Mouse (Mus musculus) CH12.LX (cell line): ENCODE results near the gene Ttc34.

Experiments
- EP300 ChIP-seq: IDR thresholded peaks from 2 replicates; pipeline ENCODE4 v1.6.1; 2011; ENCODE audit warnings: low read length, improper control_type of control experiment
- MAFK ChIP-seq: IDR thresholded peaks from 2 replicates; pipeline ENCODE4 v1.6.1; 2011; ENCODE audit warnings: low read length, improper control_type of control experiment; ENCODE audit not compliant: insufficient replicate concordance
- MEF2A ChIP-seq: IDR thresholded peaks from 2 replicates; pipeline ENCODE4 v1.6.1; 2014; ENCODE audit warnings: low read depth, mild to moderate bottlenecking, inconsistent platforms, low read length, improper control_type of control experiment, borderline replicate concordance
- POLR2A ChIP-seq: IDR thresholded peaks from 2 replicates; pipeline ENCODE4 v1.6.1; 2011; ENCODE audit warnings: low read depth, mild to moderate bottlenecking, improper control_type of control experiment, low read length
- USF1 ChIP-seq: IDR thresholded peaks from 2 replicates; pipeline ENCODE4 v1.6.1; 2014; ENCODE audit warnings: low read depth, mild to moderate bottlenecking, inconsistent platforms, low read length, improper control_type of control experiment

DNA sequence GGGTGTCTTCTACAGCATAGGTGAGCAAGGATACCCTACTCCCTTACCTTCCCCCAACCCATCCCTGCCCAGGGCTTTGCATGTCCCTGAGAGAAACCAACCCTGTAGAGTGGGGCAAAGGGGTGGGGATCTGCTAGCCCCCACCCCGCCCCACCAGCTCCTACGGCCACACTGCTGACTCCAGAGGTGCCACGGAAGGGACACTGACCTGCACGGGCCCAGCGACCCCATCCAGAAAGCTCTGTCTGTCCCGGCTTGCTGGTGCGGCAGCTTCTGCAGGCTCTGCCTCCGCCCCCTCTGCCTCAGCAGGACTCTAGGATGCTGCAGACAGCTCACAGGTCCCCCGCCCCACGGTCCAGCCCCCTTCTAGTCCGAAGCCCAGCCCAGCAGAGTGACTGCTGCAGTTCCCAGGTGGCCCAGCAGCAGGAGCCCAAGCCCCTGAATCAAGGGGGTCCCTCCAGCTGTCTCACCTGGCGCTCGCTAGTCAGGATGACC, 34.5 kb downstream of the Ttc34 start:
- TF ChIP-seq MEF2A, result no peak
- no peak for TF ChIP-seq MAFK
- no peak for TF ChIP-seq USF1
- TF ChIP-seq POLR2A, result no peak
- no peak for TF ChIP-seq EP300
